Mouse (Mus musculus) forebrain, postnatal 0 days (tissue): ENCODE data around the gene Rnf126. TPM values are rescaled to one million over a fixed set of nuclear protein-coding genes. Genes with fewer than 3 reads are reported as not detected.

Source experiments
- ATAC-seq: fragments of 200-750 bp; cut with Nextera tagmentation; 2 replicates; pipeline ENCODE4 v1.8.0; 2017; ENCODE audit warnings: mild to moderate bottlenecking, moderate library complexity
- DNase-seq: peaks from one replicate; pipeline ENCODE4 v3.0.0-alpha.2; 2015
- H3K27ac ChIP-seq: fragments of 300-500 bp; sonication (generic); 2 replicates; pipeline ENCODE4 v1.5.1; 2014; ENCODE audit warnings: low read depth, mild to moderate bottlenecking, antibody characterized with exemption, low read length, moderate library complexity, mixed read lengths
- H3K27me3 ChIP-seq: fragments of 300-500 bp; sonication (generic); 2 replicates; pipeline ENCODE4 v1.6.1; 2014; ENCODE audit warnings: mild to moderate bottlenecking, low read length, mixed read lengths; ENCODE audit not compliant: insufficient read depth
- H3K36me3 ChIP-seq: fragments of 300-500 bp; sonication (generic); 2 replicates; pipeline ENCODE4 v1.6.1; 2014; ENCODE audit warnings: mild to moderate bottlenecking, moderate library complexity; ENCODE audit not compliant: insufficient read depth
- H3K4me1 ChIP-seq: fragments of 300-500 bp; sonication (generic); 2 replicates; pipeline ENCODE4 v1.6.1; 2014; ENCODE audit warnings: antibody characterized with exemption; ENCODE audit not compliant: insufficient read depth
- H3K4me2 ChIP-seq: fragments of 300-500 bp; sonication (generic); 2 replicates; pipeline ENCODE4 v1.6.1; 2014; ENCODE audit warnings: low read depth, mild to moderate bottlenecking, moderate library complexity
- H3K4me3 ChIP-seq: fragments of 300-500 bp; sonication (generic); 2 replicates; pipeline ENCODE4 v1.5.1; 2014; ENCODE audit warnings: low read depth, low read length, mixed read lengths
- H3K9ac ChIP-seq: fragments of 300-500 bp; sonication (generic); 2 replicates; pipeline ENCODE4 v1.6.1; 2014; ENCODE audit warnings: mild to moderate bottlenecking
- H3K9me3 ChIP-seq: fragments of 300-500 bp; sonication (generic); 2 replicates; pipeline ENCODE4 v1.6.1; 2016; ENCODE audit warnings: low read length
- CTCF ChIP-seq: sonication (generic); IDR thresholded peaks from 2 replicates; pipeline ENCODE4 v1.5.1; 2016; ENCODE audit warnings: antibody characterized with exemption, control low read depth, low read depth
- WGBS: fragments of 180-500 bp; shearing (Covaris S2); extraction: QIAGEN DNeasy Blood & Tissue Kit; methylation state at CpG from one replicate; pipeline ENCODE4 v1.1.7; 2014; 5-methylcytosine and 5-hydroxymethylcytosine counted together
- polyA plus RNA-seq: library from polyadenylated mRNA; unstranded; fragments of >200 nt; fragmentation: Nextera tagmentation; extraction: Ambion mirVana; gene quantifications from 2 replicates; pipeline ENCODE4 v1.2.1, GENCODE M21; 2015
- total RNA-seq: library from RNA; depleted of rRNA; stranded (reverse); fragments of >200 nt; gene quantifications from 2 replicates; pipeline ENCODE4 v1.2.3, GENCODE M21; 2014

Rnf126 gene
- total and polyA plus RNA-seq, 2 experiments from 2014 or later: 88.3 to 131 TPM

DNA sequence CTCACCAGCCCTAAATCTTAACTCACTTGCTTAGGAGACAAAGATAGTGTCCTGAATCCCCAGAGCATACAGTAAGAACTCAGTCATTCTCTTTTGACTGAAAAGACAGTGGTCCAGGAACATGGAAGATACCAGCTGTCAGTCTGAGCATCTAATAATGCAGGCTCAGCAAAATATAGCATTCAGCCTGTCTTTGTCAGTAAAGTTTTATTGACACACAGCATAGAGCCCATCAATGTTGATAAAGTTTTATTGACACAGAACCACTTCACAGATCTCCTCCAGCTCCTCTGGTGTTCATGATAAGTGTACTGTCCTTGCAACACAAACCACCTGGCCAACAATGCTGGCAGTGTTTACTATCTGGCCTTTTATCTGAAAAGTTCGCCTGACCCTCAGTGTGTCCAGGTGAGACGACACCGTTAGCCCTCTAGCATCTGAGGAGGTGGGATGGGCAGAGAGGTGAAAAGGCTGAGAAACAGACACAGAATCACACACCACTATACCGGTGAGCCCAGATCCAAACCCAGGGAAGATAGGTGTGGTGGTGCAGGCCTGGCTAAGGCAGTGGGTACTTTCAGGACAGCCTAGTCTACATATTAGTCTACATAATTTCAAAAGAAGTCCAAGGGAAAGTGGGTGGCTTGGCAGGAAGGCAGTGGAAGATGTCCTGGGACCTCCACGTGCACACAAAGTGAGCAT is 25.7 kb upstream of the Rnf126 start:
- no peak overlapping the region for H3K27ac ChIP-seq
- H3K36me3 ChIP-seq: no peaks in the 10 kb centered on the region
- no peaks in the 10 kb centered on the region for H3K27me3 ChIP-seq
- WGBS: 83% methylated on average over 5 of the region's 5 CpGs
- H3K9ac ChIP-seq: no peak overlapping the region
- peak overlapping the region; percentile 88; the same call in 1 of the 2 replicates for H3K4me2 ChIP-seq
- H3K4me1 ChIP-seq: peaks cover 15% of the 10 kb centered on the region; the same call in 1 of the 2 replicates
- ATAC-seq (no peak), DNase-seq (no peak)
- TF ChIP-seq CTCF: no peak
- no peaks in the 10 kb centered on the region for H3K9me3 ChIP-seq
- H3K4me3 ChIP-seq: peak overlapping the region; percentile 92; the same call in 1 of the 2 replicates

DNA sequence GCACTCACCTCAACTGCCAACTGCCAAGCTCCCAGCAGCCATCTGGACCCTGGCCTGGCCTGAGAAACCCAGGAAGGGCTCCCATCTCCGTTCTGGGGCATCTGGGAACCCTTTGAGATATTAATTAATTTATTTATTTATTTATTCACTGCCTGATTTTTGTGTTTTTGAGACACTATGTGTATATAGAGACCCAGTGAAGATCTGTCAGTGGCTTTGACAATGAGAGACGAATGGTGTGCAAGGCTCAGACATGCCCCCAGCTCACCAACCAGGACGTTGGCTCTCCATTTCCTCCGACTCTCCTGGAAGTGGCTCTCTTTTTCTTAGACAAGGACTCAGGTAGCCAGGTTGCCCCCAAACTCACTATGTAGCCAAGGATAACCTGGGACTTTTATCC is 24.1 kb upstream of the Rnf126 start, which contains the start of gene Prss57:
TSS of gene Prss57 (minus strand) at position 101 of the 400 bp plus-strand sequence.
- WGBS: 90% methylated on average over 4 of the region's 4 CpGs
- Histone ChIP-seq H3K4me1 (0 out of 2 replicates have a peak, but pooled peaks cover 7% of the 10 kb centered on the region), H3K9me3 (no peaks in the 10 kb centered on the region), H3K4me3 (no peak within 1 kb of the TSS), H3K27me3 (no peaks in the 10 kb centered on the region), H3K4me2 (no peak within 1 kb of the TSS), H3K9ac (no peak within 1 kb of the TSS), H3K27ac (no peak within 1 kb of the TSS), H3K36me3 (no peaks in the 10 kb centered on the region)
- DNase-seq (no peak), ATAC-seq (no peak)
- TF ChIP-seq CTCF: no peak

DNA sequence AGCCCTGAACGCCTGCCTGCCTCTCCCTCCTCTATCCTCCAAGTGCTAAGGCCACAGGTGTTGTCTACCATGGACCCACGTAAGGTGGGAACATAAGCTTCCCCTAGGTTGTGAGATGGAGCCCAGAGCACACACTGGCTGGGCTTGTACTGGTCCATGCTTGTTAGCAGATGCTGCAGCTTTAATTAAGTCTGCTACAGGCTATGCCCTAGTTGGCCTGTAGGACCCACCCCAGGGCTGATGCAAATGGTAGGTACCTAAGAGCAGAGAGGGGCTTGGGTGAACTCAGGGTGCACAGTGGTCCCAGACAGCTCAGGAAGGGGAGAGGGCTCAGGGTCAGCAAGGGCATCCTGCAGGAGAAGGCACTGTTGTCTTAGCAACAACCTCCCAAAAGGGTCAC is 22.8 kb upstream of the Rnf126 start:
- no peak for ATAC-seq
- H3K27me3 ChIP-seq: no peaks in the 10 kb centered on the region; the same call in 1 of the 2 replicates
- 61% methylated on average over 2 of the region's 2 CpGs for WGBS
- no peak overlapping the region for H3K4me3 ChIP-seq
- no peak overlapping the region for H3K27ac ChIP-seq
- no peak for TF ChIP-seq CTCF
- no peaks in the 10 kb centered on the region for H3K4me1 ChIP-seq
- H3K9ac ChIP-seq: no peak overlapping the region
- H3K36me3 ChIP-seq: no peaks in the 10 kb centered on the region
- no peak for DNase-seq
- H3K4me2 ChIP-seq: no peak overlapping the region
- no peaks in the 10 kb centered on the region for H3K9me3 ChIP-seq

DNA sequence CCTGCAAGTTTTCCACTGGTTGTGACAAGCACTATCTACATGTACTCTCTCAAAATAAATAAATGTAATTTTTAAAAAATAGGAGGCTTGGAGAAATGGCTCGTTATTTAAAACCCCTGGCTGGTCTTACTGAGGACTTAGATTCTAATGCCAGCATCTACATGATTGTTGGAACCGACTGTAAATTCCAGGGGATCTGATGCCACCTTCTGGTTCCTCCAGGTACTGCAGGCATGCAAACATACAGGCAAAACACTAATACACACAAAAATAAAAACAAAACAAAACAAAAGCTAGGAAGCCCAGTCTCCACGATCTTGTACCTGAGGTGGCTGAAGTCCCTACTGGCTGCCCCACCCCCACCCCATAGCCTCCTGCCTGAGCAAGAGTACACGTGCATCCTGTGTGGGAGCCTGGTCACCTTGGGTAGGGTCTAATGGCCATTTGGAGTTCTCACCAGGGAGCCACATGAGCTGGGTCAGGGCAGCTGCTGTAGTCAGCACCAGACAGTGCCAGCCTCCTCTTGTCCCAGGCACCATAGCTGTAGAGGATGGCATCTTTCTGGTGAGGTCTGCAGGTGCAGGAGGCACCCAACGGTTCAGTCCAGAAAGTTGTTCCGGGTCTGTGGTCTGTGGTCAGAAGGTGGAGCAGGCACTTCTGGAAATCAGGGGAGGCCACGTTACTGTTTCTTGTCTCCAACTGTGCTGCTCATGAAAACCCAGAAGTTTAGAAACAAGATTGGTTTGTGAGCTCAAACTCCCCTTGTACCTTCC is 21.8 kb upstream of the Rnf126 start:
- no peaks in the 10 kb centered on the region for H3K4me1 ChIP-seq
- ATAC-seq (no peak), DNase-seq (peak; percentile 87)
- no peaks in the 10 kb centered on the region for H3K9me3 ChIP-seq
- no peak overlapping the region for H3K4me3 ChIP-seq
- TF ChIP-seq CTCF: peak; percentile 88
- H3K36me3 ChIP-seq: no peaks in the 10 kb centered on the region
- no peak overlapping the region for H3K27ac ChIP-seq
- H3K4me2 ChIP-seq: no peak overlapping the region
- no peaks in the 10 kb centered on the region; the same call in 1 of the 2 replicates for H3K27me3 ChIP-seq
- H3K9ac ChIP-seq: no peak overlapping the region
- WGBS: 39% methylated on average over 7 of the region's 7 CpGs

DNA sequence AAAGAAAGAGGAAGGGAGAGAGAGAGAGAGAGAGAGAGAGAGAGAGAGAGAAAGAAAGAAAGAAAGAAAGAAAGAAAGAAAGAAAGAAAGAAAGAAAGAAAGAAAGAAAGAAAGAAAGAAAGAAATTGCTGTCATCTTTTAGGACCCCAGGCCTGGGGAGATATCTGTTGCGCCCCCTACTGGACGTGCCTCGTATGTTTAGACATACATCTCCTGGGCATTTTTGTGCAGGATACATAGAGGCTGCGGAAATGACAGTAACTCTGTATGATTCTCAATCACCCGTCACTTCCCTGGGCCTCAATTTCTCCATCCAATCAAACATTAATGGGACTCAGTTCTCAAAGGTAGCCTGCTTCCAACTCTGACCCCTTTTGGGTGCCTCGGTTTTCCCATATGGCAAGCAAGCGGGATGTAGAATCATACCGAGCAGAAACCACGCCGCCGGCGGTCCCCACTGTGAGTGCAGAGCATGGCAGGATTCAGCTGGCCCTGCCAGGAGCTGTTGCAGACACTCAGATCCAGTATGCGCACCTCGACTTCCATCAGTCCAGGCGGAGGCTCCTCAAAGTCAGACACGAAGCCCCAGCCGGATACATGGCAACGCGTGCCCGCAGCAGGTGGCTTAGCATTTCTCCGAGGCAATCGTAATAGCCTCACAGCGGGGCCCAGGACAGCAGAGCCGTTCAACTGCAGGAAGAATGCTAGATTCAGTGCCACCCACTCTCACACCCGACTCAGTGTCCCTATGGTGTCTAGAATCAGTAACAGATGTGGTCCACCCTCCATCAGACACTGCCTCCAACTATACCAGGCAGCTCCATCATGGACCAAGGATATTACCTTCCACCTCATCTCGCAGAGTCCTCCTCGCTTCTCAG is 17.4 kb upstream of the Rnf126 start:
- no peak overlapping the region for H3K9ac ChIP-seq
- TF ChIP-seq CTCF: peak; percentile 50
- DNase-seq (no peak), ATAC-seq (no peak)
- WGBS: 41% methylated on average over 27 of the region's 27 CpGs
- H3K4me1 ChIP-seq: no peaks in the 10 kb centered on the region
- H3K36me3 ChIP-seq: no peaks in the 10 kb centered on the region
- H3K27ac ChIP-seq: no peak overlapping the region
- no peaks in the 10 kb centered on the region for H3K9me3 ChIP-seq
- no peaks in the 10 kb centered on the region; the same call in 1 of the 2 replicates for H3K27me3 ChIP-seq
- no peak overlapping the region for H3K4me3 ChIP-seq
- no peak overlapping the region for H3K4me2 ChIP-seq

DNA sequence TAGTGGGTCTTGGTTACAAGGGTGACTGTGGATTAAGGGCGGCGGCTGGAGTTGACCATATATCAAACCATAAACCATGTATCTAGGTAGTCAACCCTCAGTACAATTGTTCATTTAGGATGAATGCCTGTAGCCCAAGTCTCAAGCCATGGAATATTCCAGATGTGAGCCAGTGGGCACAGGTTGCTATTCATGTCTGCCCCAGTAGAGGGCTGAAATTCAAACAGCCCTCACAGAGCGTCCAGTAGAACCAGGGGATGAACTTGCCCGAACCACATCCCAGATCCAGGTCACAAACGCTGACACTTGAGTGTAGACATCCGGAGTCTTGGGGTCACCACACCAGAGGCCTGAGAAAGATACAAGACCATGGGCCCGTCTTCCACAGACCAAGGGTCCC is 16.3 kb upstream of the Rnf126 start:
- WGBS: 65% methylated on average over 7 of the region's 7 CpGs

More for the DNA sequence above, 16.3 kb upstream of the Rnf126 start:
- Histone ChIP-seq H3K4me1 (no peaks in the 10 kb centered on the region), H3K9ac (no peak overlapping the region), H3K27ac (no peak overlapping the region), H3K9me3 (no peaks in the 10 kb centered on the region), H3K4me2 (no peak overlapping the region), H3K36me3 (no peaks in the 10 kb centered on the region), H3K27me3 (no peaks in the 10 kb centered on the region; the same call in 1 of the 2 replicates), H3K4me3 (no peak overlapping the region)
- peak; percentile 47 for TF ChIP-seq CTCF
- DNase-seq (no peak), ATAC-seq (no peak)
